Mouse (Mus musculus) lung, postnatal 10 days (tissue): ENCODE data around the gene Dohh.

Source experiments
- DNase-seq: peaks from one replicate; pipeline ENCODE4 v3.0.0; 2021

The Dohh gene

GRCm38 (mm10) chr10:81406504-81407440 lies 22.5 kb downstream of the Dohh start:
- peak; percentile 28 for DNase-seq

- DNase-seq = peak; percentile 94
Measured at GRCm38 (mm10) chr10:81407539-81408423, 23.6 kb downstream of the Dohh start.

- no peak for DNase-seq
Measured at GRCm38 (mm10) chr10:81408424-81408729, 24.1 kb downstream of the Dohh start.

GRCm38 (mm10) chr10:81408871-81409291 lies 24.7 kb downstream of the Dohh start:
- peak; percentile 97 for DNase-seq

- no peak for DNase-seq
Measured at GRCm38 (mm10) chr10:81409330-81409729, 25.1 kb downstream of the Dohh start.

GRCm38 (mm10) chr10:81410350-81410749 lies 26.1 kb downstream of the Dohh start:
- DNase-seq = no peak

- DNase-seq = peak; percentile 63
Measured at GRCm38 (mm10) chr10:81410981-81411380, 26.8 kb downstream of the Dohh start.

GRCm38 (mm10) chr10:81411471-81412400 lies 27.5 kb downstream of the Dohh start:
- peak; percentile 90 for DNase-seq

GRCm38 (mm10) chr10:81412586-81413309 lies 28.5 kb downstream of the Dohh start:
- DNase-seq = peak; percentile 65

GRCm38 (mm10) chr10:81413310-81414261 lies 29.4 kb downstream of the Dohh start:
- DNase-seq = peak; percentile 96

GRCm38 (mm10) chr10:81414682-81415081 lies 30.5 kb downstream of the Dohh start:
- DNase-seq = peak; percentile 85

- no peak for DNase-seq
Measured at GRCm38 (mm10) chr10:81415146-81415545, 30.9 kb downstream of the Dohh start.

- DNase-seq = peak; percentile 63
Measured at GRCm38 (mm10) chr10:81415549-81416310, 31.5 kb downstream of the Dohh start.

GRCm38 (mm10) chr10:81416581-81417226 lies 32.5 kb downstream of the Dohh start:
- peak; percentile 91 for DNase-seq

GRCm38 (mm10) chr10:81417227-81418215 lies 33.3 kb downstream of the Dohh start:
- DNase-seq = peak; percentile 7

- no peak for DNase-seq
Measured at GRCm38 (mm10) chr10:81418216-81419070, 34.2 kb downstream of the Dohh start.
